Mouse (Mus musculus) heart, adult 18-20 months (tissue): ENCODE results near the gene Sntg2. TPM values are rescaled to one million over a fixed set of nuclear protein-coding genes. Genes with fewer than 3 reads are reported as not detected.

ENCODE experiments used
- DNase-seq, 2 experiments: peaks; one replicate each; pipeline ENCODE4 v3.0.0; 2021 to 2022; ENCODE audit warnings: mixed read lengths in 1 of 2
- total RNA-seq, 2 experiments: library from RNA; stranded (reverse); gene quantifications; 2 replicates each; pipeline ENCODE4 v1.2.3; 2021

Gene Sntg2
- total RNA-seq, 2 experiments from 2014 or later, result 0.41 to 0.45 TPM

DNA sequence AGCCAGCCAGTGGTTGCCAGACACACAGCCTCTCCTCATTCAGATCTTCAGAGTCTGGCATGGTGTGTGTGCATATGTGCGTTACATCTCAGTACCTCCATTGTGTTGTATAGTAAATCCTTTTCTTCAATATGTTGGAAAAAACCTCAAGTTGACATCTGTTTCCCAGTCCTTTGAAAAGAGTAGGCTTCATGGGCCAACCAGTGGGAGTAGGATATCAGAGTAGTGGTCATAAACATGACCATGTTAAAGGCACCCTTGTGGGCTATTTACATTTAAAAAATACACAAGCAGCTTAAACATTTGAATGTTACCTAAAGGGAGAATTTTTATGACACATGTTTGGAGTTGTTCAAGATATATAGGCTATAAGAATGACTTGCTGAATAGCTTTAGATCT, 170.4 kb downstream of the Sntg2 start:
- no peak for DNase-seq

- DNase-seq, result no peak
These were observed 172.1 kb downstream of the Sntg2 start for GRCm38 (mm10) chr12:30201031-30201430.

DNA sequence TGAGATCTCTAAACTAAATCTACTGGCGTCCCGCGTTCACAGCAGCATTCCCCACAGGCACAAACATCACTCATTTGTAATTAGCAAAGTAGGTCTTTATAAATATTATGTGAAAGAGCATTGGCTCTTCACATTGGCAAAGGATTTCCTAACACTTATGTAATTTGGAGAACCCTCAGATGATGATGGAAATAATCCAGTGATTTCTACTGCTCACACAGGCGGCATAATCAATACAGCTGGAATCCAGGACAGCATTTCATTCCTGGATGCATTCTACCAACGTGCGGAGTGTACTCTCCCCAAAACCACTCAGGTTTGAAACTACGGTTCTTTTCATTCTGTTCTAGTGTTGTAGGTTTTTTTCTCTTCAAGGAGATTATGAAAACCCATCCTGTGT, 172.6 kb downstream of the Sntg2 start:
- DNase-seq, result no peak

GRCm38 (mm10) chr12:30199735-30200134, 173.4 kb downstream of the Sntg2 start:
- peak; percentile 18 to 55 for DNase-seq

DNA sequence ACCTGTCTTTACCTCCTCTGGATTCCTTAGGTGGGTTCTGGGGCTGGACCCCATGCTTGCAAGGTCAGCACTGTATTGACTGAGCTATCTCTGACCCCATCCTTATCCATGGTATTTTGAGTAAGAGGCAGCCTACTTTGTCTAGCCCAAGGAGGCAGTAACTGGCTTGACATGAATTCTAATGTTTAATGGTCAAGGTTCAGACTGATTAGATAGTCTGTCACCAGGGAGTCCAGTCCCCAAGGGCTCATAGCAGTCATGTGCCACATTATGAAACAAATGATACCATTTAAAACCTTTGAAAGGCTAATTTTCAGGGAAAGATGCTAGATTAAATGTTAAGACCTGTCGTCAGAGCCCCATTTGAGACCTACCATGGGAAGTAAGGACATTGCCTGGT, 174.9 kb downstream of the Sntg2 start:
- DNase-seq, result no peak

DNA sequence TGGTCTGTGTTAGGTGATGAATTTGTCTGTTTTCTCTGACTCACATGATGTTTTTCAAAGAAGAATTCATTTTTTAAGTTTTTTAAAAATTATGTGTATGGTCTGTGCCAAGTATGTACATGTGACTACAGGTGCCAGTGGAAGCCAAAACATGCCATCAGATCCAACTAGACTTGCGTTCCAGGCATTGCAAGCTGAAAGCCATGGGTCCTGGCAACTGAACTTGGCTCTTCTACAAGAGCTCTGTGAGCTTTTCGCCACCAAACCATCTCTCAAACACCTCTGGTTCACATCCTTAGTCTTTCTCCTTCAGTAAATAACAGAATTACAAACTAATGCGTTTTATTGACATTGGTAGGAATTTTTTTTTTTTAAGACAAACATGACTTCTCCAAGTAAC, 191.5 kb downstream of the Sntg2 start:
- DNase-seq, result no peak

- DNase-seq, result no peak
These were observed 193.6 kb downstream of the Sntg2 start for GRCm38 (mm10) chr12:30179623-30180022.

- DNase-seq, result no peak
These were observed 195.2 kb downstream of the Sntg2 start for GRCm38 (mm10) chr12:30177966-30178365.

GRCm38 (mm10) chr12:30177529-30177928, 195.6 kb downstream of the Sntg2 start:
- DNase-seq, result no peak

DNA sequence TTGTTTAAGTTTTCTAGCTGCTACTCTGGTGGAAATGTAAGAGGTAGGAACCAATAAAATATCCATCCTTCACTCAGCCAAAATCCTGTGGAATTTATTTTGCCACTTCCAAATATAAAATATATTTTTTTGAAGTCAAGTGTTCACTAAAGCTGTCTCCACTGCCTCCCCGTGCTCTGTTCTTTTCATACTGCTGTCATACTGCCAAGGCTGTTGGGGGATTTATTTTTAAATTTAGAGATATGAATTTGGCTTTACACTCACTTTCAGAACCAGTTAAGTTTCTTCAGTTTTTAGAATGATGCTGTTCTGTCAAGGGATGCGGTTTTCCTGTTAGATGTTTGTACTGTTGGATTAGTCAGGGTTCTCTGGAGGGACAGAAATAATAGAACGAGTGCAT, 204.7 kb downstream of the Sntg2 start:
- DNase-seq, result peak; percentile 8 to 16

GRCm38 (mm10) chr12:30164538-30164937, 208.6 kb downstream of the Sntg2 start:
- no peak for DNase-seq

DNA sequence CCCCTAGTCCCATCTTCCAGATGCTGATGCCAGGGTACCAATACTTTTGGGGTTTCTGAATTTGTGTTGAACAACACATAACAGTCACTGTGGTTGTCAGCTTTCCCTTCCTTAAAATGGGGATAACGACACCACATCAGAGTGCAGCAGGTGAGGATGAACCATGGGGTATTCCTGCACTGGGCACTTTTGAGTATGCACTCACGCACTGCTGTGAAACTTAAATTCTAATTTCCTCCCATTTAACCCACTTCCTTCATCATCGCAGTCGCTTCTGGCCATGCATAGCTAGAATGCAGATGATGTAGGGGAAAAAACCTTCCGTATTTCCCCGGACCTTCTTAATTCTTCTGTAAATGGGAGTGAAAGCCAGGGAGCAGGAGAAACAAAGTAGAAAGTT, 209.2 kb downstream of the Sntg2 start:
- no peak for DNase-seq

DNA sequence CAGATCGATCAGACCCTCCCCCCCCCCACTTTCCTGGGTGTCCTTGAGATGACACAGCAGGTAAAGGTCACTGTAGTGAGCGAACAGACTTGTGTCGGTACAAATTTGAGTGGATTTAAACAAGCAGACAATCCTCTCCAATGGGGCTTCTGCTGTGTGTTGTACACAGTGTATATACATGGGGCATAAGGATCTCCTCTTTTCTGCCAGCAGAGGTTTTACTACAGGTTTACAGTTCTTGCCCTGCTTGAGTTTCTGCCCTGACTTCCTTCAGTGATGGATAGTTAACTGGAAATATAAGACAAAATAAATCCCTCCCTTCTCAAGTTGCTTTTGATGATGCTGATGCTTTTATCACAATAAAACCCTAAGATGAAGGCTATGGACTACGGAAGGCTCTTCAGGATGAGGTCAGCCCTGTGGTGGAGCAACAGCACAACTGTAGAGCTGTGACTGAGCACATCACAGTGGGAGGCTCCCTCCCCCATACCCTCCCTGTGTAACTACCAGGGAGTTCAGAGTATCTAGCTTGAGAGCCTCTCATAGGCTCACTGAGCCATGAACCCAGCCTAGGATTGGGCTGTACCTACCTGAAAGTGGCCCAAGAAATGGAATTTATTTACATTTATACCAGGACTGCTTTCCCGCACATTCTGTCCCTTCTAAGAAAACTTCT, 211.3 kb downstream of the Sntg2 start:
- no peak for DNase-seq

GRCm38 (mm10) chr12:30160475-30160874, 212.7 kb downstream of the Sntg2 start:
- DNase-seq, result peak; percentile 43 to 63

DNA sequence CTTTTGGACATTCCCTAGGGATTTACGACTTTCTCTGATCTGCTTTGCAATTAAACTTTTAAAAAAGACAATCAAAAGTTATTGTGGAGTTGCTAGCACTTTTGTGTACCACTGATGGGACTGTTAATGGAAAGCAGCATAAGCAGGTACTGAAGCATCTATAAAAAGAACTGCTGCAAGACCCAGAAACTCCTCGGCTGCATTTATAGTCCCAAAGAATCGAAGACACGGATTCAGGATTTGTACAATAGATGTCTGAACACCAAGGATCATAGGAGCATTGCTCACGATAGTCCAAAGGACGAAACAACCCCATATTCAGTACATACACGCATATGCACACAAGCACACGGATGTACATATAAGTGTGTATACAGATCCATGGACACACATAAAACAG, 213.4 kb downstream of the Sntg2 start:
- peak in 1 of 2 experiments; percentile 9 for DNase-seq

GRCm38 (mm10) chr12:30154079-30154673, 219.0 kb downstream of the Sntg2 start:
- no peak for DNase-seq

GRCm38 (mm10) chr12:30142085-30142484, 231.1 kb downstream of the Sntg2 start:
- peak; percentile 18 to 42 for DNase-seq

GRCm38 (mm10) chr12:30132524-30132923, 240.7 kb downstream of the Sntg2 start, which contains the start of gene Tpo:
Tpo (minus strand) TSS chr12:30132624.
- no peak for DNase-seq

- DNase-seq, result no peak
These were observed 243.8 kb downstream of the Sntg2 start for GRCm38 (mm10) chr12:30129411-30129716.

GRCm38 (mm10) chr12:30128561-30129410, 244.4 kb downstream of the Sntg2 start:
- peak; percentile 68 to 79 for DNase-seq
